28 mouse cellular contexts compared by ENCODE assay signal in the genomic region with DNA sequence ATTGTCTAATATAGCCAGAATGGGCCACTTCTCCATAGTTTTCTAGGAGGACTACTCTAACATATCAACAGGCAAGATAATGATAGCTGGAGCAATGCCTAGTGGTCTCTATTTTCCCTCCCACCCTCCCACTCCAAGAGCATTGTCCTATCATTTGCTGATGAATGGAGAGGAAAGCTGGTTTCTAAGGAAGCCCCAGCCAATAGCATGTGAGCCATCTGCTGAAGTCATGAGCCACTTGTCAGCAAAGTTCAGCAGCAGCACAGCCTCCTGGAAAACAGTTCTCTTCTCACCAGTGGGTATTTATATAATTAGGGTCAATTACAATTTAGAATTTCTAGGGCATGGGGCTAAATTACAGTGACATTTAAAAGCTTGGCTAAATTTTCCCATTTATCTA.
"Had no signal": no experiment of that assay in that cellular context is flagged by ENCODE, and none has a peak within 500 bp of the region (broad histone marks: within the 10 kb centered on the region; RNA-seq: fewer than 3 reads in every experiment).

No protein-coding gene starts in this region.

- H3K9ac ChIP-seq: heart, embryonic 12.5 days; hindbrain, embryonic 13.5 days; hindbrain, embryonic 15.5 days; kidney, embryonic 15.5 days; limb, embryonic 12.5 days; liver, embryonic 13.5 days; liver, embryonic 15.5 days had no signal

- ATAC-seq: hindbrain, postnatal 0 days; intestine, embryonic 16.5 days had no signal

- H3K4me1 ChIP-seq: heart, embryonic 10.5 days; heart, embryonic 12.5 days; hindbrain, embryonic 10.5 days; hindbrain, embryonic 13.5 days; hindbrain, embryonic 15.5 days; kidney, embryonic 15.5 days; limb, embryonic 10.5 days; limb, embryonic 12.5 days; liver, embryonic 13.5 days; liver, embryonic 15.5 days had no signal

- H3K27ac ChIP-seq: gastrocnemius, adult 2 months; heart, embryonic 10.5 days; hindbrain, embryonic 10.5 days; hindbrain, embryonic 13.5 days; hindbrain, embryonic 15.5 days; hindbrain, postnatal 0 days; kidney, embryonic 15.5 days; kidney, postnatal 0 days; layer of hippocampus, adult 2 months; left cerebral cortex, adult 2 months; limb, embryonic 10.5 days; limb, embryonic 12.5 days; liver, embryonic 13.5 days; liver, embryonic 15.5 days had no signal

- H3K4me3 ChIP-seq: gastrocnemius, adult 2 months; heart, embryonic 10.5 days; heart, embryonic 12.5 days; hindbrain, embryonic 10.5 days; hindbrain, embryonic 13.5 days; hindbrain, embryonic 15.5 days; kidney, embryonic 15.5 days; layer of hippocampus, adult 2 months; left cerebral cortex, adult 2 months; limb, embryonic 10.5 days; limb, embryonic 12.5 days; liver, embryonic 13.5 days; liver, embryonic 15.5 days had no signal

- H3K36me3 ChIP-seq: heart, embryonic 10.5 days; heart, embryonic 12.5 days; hindbrain, embryonic 10.5 days; hindbrain, embryonic 13.5 days; hindbrain, embryonic 15.5 days; kidney, embryonic 15.5 days; limb, embryonic 10.5 days; limb, embryonic 12.5 days; liver, embryonic 13.5 days; liver, embryonic 15.5 days had no signal

- H3K27me3 ChIP-seq: heart, embryonic 12.5 days; hindbrain, embryonic 13.5 days; hindbrain, embryonic 15.5 days; kidney, embryonic 15.5 days; limb, embryonic 12.5 days; liver, embryonic 13.5 days; liver, embryonic 15.5 days had no signal

- H3K4me2 ChIP-seq: heart, embryonic 12.5 days; hindbrain, embryonic 13.5 days; hindbrain, embryonic 15.5 days; kidney, embryonic 15.5 days; limb, embryonic 12.5 days; liver, embryonic 11.5 days; liver, embryonic 13.5 days; liver, embryonic 15.5 days had no signal

- H3K9me3 ChIP-seq: heart, embryonic 10.5 days; hindbrain, embryonic 10.5 days; hindbrain, embryonic 13.5 days; hindbrain, embryonic 15.5 days; kidney, embryonic 15.5 days; limb, embryonic 10.5 days; liver, embryonic 13.5 days; liver, embryonic 15.5 days had no signal

- DNase-seq: gastrocnemius, adult 2 months; gastrocnemius, postnatal 10 days; gastrocnemius, postnatal 25 days; heart, adult 18-20 months; heart, postnatal 10 days; heart, postnatal 4 days; kidney, adult 11 months; kidney, adult 2 months; kidney, adult 9 months; kidney, postnatal 14 days; kidney, postnatal 4 days; liver; liver, embryonic 13.5 days had no signal
